8 mouse cellular contexts compared by ENCODE assay signal in genomic region chr11:54126654-54127374, GRCm38 (mm10). TPM values are rescaled to one million over a fixed set of nuclear protein-coding genes. Genes with fewer than 3 reads are reported as not detected.
DNase-seq lines count a peak whose midpoint lies in the region; ATAC-seq and TF ChIP-seq lines count a peak whose summit lies in the region.

No protein-coding gene starts in this region.

- H3K27ac ChIP-seq in heart, embryonic 12.5 days (ENCODE audit: poor library complexity, severe bottlenecking), result peak overlapping the region; percentile 11; the same call in 1 of the 2 replicates
- peak overlapping the region; percentile 59 for H3K27ac ChIP-seq in MEL (ENCODE audit: control insufficient read depth, low read depth, low read length)
- H3K27ac ChIP-seq in liver, embryonic 12.5 days, result peak overlapping the region; percentile 55; the same call in 1 of the 2 replicates

- no peaks in the 10 kb centered on the region for H3K27me3 ChIP-seq in heart, embryonic 12.5 days (replicated peaks)
- no peaks in the 10 kb centered on the region for H3K27me3 ChIP-seq in MEL (ENCODE audit: control insufficient read depth in 1 of 2, insufficient read depth in 2 of 2, low read length in 2 of 2)
- H3K27me3 ChIP-seq in liver, embryonic 12.5 days (replicated peaks), result no peaks in the 10 kb centered on the region

- whole genome bisulfite sequencing in heart, embryonic 12.5 days, result 39% methylated on average over 15 of the region's 15 CpGs
- WGBS in liver, embryonic 12.5 days (ENCODE audit: insufficient replicate concordance), result 22% methylated on average over 15 of the region's 15 CpGs

- no peak for TF ChIP-seq RAD21 in MEL (IDR thresholded peaks at IDR 0.05; ENCODE audit: low read depth, low read length)

- no peaks in the 10 kb centered on the region for H3K79me2 ChIP-seq in MEL (ENCODE audit: control insufficient read depth, insufficient read depth, low read length, poor library complexity)

- peak in 1 of 2 experiments; percentile 37; a peak in 1 of 4 replicates for TF ChIP-seq POLR2A in MEL (IDR thresholded peaks at IDR 0.05; ENCODE audit: control insufficient read depth in 1 of 2, insufficient read depth in 1 of 2, low read depth in 1 of 2, low read length in 2 of 2, poor library complexity in 1 of 2)

- H3K4me1 ChIP-seq in heart, embryonic 12.5 days (replicated peaks), result peaks cover 30% of the 10 kb centered on the region
- peaks cover 17 to 35% of the 10 kb centered on the region in 2 experiments for H3K4me1 ChIP-seq in MEL (ENCODE audit: control insufficient read depth in 1 of 2, insufficient read depth in 2 of 2, low read length in 2 of 2)
- peaks cover 26% of the 10 kb centered on the region for H3K4me1 ChIP-seq in liver, embryonic 12.5 days

- H3K4me3 ChIP-seq in heart, embryonic 12.5 days, result no peak overlapping the region
- peak overlapping the region; percentile 42 to 44; a peak in 3 of 4 replicates for H3K4me3 ChIP-seq in MEL (ENCODE audit: control insufficient read depth in 1 of 2, insufficient read depth in 1 of 2, low read depth in 2 of 2, low read length in 2 of 2)
- H3K4me3 ChIP-seq in liver, embryonic 12.5 days, result peak overlapping the region; percentile 40

- H3K4me2 ChIP-seq in heart, embryonic 12.5 days, result peak overlapping the region; percentile 8; the same call in 1 of the 2 replicates
- peak overlapping the region; percentile 65 for H3K4me2 ChIP-seq in liver, embryonic 12.5 days

- H3K9ac ChIP-seq in heart, embryonic 12.5 days, result no peak overlapping the region
- peak overlapping the region; percentile 49 for H3K9ac ChIP-seq in MEL (ENCODE audit: control insufficient read depth, low read depth, low read length, poor library complexity, severe bottlenecking)
- H3K9ac ChIP-seq in liver, embryonic 12.5 days, result peak overlapping the region; percentile 53; the same call in 1 of the 2 replicates

- peak; percentile 59 for ATAC-seq in heart, embryonic 12.5 days (ENCODE audit: insufficient number of reproducible peaks, low FRiP score)
- ATAC-seq in erythroid progenitor cell, adult 5-6 weeks (replicated peaks; ENCODE audit: low FRiP score, poor library complexity, severe bottlenecking), result peak; percentile 79
- peak; percentile 67 for ATAC-seq in liver, embryonic 12.5 days
- no peak for ATAC-seq in inflammation-experienced regulatory T-cells, adult 6 months

- peak in 1 of 2 experiments; percentile 19; a peak in 1 of 4 replicates for TF ChIP-seq EP300 in MEL (IDR thresholded peaks at IDR 0.05; ENCODE audit: low read depth in 1 of 2, low read length in 2 of 2)

- no peaks in the 10 kb centered on the region for H3K9me3 ChIP-seq in heart, embryonic 12.5 days (replicated peaks)
- H3K9me3 ChIP-seq in MEL (replicated peaks; ENCODE audit: insufficient read depth, low read length), result no peaks in the 10 kb centered on the region
- H3K9me3 ChIP-seq in liver, embryonic 12.5 days (replicated peaks), result no peaks in the 10 kb centered on the region

- H3K36me3 ChIP-seq in heart, embryonic 12.5 days, result peaks cover 29% of the 10 kb centered on the region
- peaks cover 0 to 10% of the 10 kb centered on the region in 2 experiments; a peak in 3 of 4 replicates for H3K36me3 ChIP-seq in MEL (ENCODE audit: control insufficient read depth in 1 of 2, insufficient read depth in 2 of 2, low read length in 2 of 2)
- H3K36me3 ChIP-seq in liver, embryonic 12.5 days, result no peaks in the 10 kb centered on the region

- no peak for TF ChIP-seq CTCF in MEL (IDR thresholded peaks at IDR 0.05 in 2 of 3, conservative IDR thresholded peaks at IDR 0.05 in 1 of 3; ENCODE audit: control insufficient read depth in 1 of 3, insufficient read depth in 1 of 3, low read depth in 2 of 3, low read length in 3 of 3, poor library complexity in 1 of 3, severe bottlenecking in 1 of 3)

- DNase-seq in heart, adult 8-10 months (ENCODE audit: low spot score), result no peak
- peak; percentile 82 for DNase-seq in MEL (ENCODE audit: low read depth, low spot score)
- DNase-seq in testis, postnatal 10 days (ENCODE audit: low spot score), result no peak
- DNase-seq in left cerebral cortex, adult 8-10 months (ENCODE audit: low spot score in 2 of 2), result no peak

TF ChIP-seq in MEL, 35 proteins besides CTCF, POLR2A, EP300 and RAD21 (continues in another document):
- TF ChIP-seq MAX (IDR thresholded peaks at IDR 0.05; ENCODE audit: low read length) (no peak), MXI1 (IDR thresholded peaks at IDR 0.05; ENCODE audit: low read depth, low read length) (peak; percentile 39; the same call in 1 of the 2 replicates), POLR2AphosphoS2 (IDR thresholded peaks at IDR 0.05; ENCODE audit: low read length) (no peak), ELF1 (IDR thresholded peaks at IDR 0.05; ENCODE audit: low read depth, low read length) (peak; percentile 27), USF2 (IDR thresholded peaks at IDR 0.05; ENCODE audit: borderline replicate concordance in 1 of 2, insufficient read depth in 1 of 2, low read depth in 1 of 2, low read length in 2 of 2) (no peak), E2F4 (IDR thresholded peaks at IDR 0.05; ENCODE audit: borderline replicate concordance, low read depth, low read length) (no peak), BHLHE40 (IDR thresholded peaks at IDR 0.05; ENCODE audit: borderline replicate concordance, low read depth, low read length) (peak; percentile 21; the same call in 1 of the 2 replicates), TBP (IDR thresholded peaks at IDR 0.05; ENCODE audit: low read depth, low read length) (0 out of 2 replicates have a peak, but pooled peaks have one; percentile 39), SIN3A (IDR thresholded peaks at IDR 0.05; ENCODE audit: low read length) (peak; percentile 39; the same call in 1 of the 2 replicates), MYC (IDR thresholded peaks at IDR 0.05; ENCODE audit: low read depth, low read length) (no peak), KAT2A (conservative IDR thresholded peaks at IDR 0.05; ENCODE audit: low read depth, low read length) (no peak), NRF1 (IDR thresholded peaks at IDR 0.05; ENCODE audit: insufficient read depth, low read depth, low read length, poor library complexity, severe bottlenecking) (no peak), HCFC1 (IDR thresholded peaks at IDR 0.05; ENCODE audit: low read depth, low read length) (no peak), TCF12 (IDR thresholded peaks at IDR 0.05; ENCODE audit: low read depth, low read length) (no peak), MAFK (IDR thresholded peaks at IDR 0.05; ENCODE audit: borderline replicate concordance, low read depth, low read length) (no peak), CHD1 (IDR thresholded peaks at IDR 0.05; ENCODE audit: low read depth, low read length) (no peak), ETS1 (IDR thresholded peaks at IDR 0.05; ENCODE audit: low read depth, low read length) (peak; percentile 57), POLR2AphosphoS5 (IDR thresholded peaks at IDR 0.05; ENCODE audit: borderline replicate concordance, low read depth, low read length) (no peak), ZMIZ1 (IDR thresholded peaks at IDR 0.05; ENCODE audit: low read depth, low read length) (no peak), UBTF (IDR thresholded peaks at IDR 0.05; ENCODE audit: borderline replicate concordance, insufficient read depth, low read depth, low read length) (no peak), ZC3H11A (IDR thresholded peaks at IDR 0.05; ENCODE audit: low read depth, low read length) (no peak), GABPA (IDR thresholded peaks at IDR 0.05; ENCODE audit: low read depth, low read length) (no peak), MEF2A (IDR thresholded peaks at IDR 0.05; ENCODE audit: extremely low read depth, insufficient replicate concordance, low read depth, low read length, poor library complexity, severe bottlenecking) (no peak), MYB (IDR thresholded peaks at IDR 0.05; ENCODE audit: low read depth, low read length) (no peak), MAZ (IDR thresholded peaks at IDR 0.05; ENCODE audit: low read depth, low read length) (no peak; the same call in 1 of the 2 replicates), RCOR1 (IDR thresholded peaks at IDR 0.05; ENCODE audit: low read depth, low read length) (0 out of 2 replicates have a peak, but pooled peaks have one; percentile 7), TAL1 (IDR thresholded peaks at IDR 0.05; ENCODE audit: low read length) (no peak), JUND (IDR thresholded peaks at IDR 0.05; ENCODE audit: low read depth, low read length) (no peak), NELFE (IDR thresholded peaks at IDR 0.05; ENCODE audit: low read depth, low read length) (no peak), ZKSCAN1 (IDR thresholded peaks at IDR 0.05; ENCODE audit: low read depth, low read length) (no peak)

RNA-seq across cellular contexts. Expression of gene P4ha2, which starts 26.9 kb away (rescaled TPM):
- polyA plus RNA-seq in heart, embryonic 12.5 days (2016; fragmentation: Nextera tagmentation; extraction: Ambion mirVana), result 56.5 and 62.1 TPM in 2 replicates
- total RNA-seq in heart, adult 8-10 months (2022), result 10 to 100 TPM; 57.4 to 71.1 (median 64.1) TPM
- 18.6 and 32.0 TPM in 2 replicates for total RNA-seq in MEL (2012; rRNA removed)
- 10 to 100 TPM in 1 of 2 experiments, not detected in 1; 57.8 TPM for polyA plus RNA-seq in MEL (2012; ENCODE audit: insufficient read depth in 1 of 2, insufficient read length in 2 of 2, low read depth in 1 of 2, low replicate concordance in 2 of 2, missing spikeins in 1 of 2)
- total RNA-seq in erythroid progenitor cell, adult 5-6 weeks (2015; ENCODE audit: low replicate concordance), result not detected in 2 replicates
- total RNA-seq in erythroid progenitor cell, adult 5-6 weeks (2017; ENCODE audit: low replicate concordance), result not detected in 2 replicates
- 9.9 and 10.3 TPM in 2 replicates for polyA plus RNA-seq in liver, embryonic 12.5 days (2016; fragmentation: Nextera tagmentation; extraction: Ambion mirVana)
- not detected for polyA plus RNA-seq in inflammation-experienced regulatory T-cells, adult 6 months (2017; shearing (Covaris generic))
- total RNA-seq in left cerebral cortex, adult 8-10 months (2022), result 10 to 100 TPM; 18.1 to 22.4 (median 20.0) TPM

RNA-seq across cellular contexts. Expression of gene Pdlim4, which starts 58.0 kb away (rescaled TPM):
- polyA plus RNA-seq in heart, embryonic 12.5 days (2016; fragmentation: Nextera tagmentation; extraction: Ambion mirVana), result 7.1 and 7.3 TPM in 2 replicates
- total RNA-seq in heart, adult 8-10 months (2022), result 10 to 100 TPM; 29.1 to 39.9 (median 35.2) TPM
- 0.13 TPM in 1 of 2 replicates, not detected in the other for total RNA-seq in MEL (2012; rRNA removed)
- under 1 TPM in 1 of 2 experiments, not detected in 1; 0.70 TPM for polyA plus RNA-seq in MEL (2012; ENCODE audit: insufficient read depth in 1 of 2, insufficient read length in 2 of 2, low read depth in 1 of 2, low replicate concordance in 2 of 2, missing spikeins in 1 of 2)
- total RNA-seq in erythroid progenitor cell, adult 5-6 weeks (2015; ENCODE audit: low replicate concordance), result not detected in 2 replicates
- total RNA-seq in erythroid progenitor cell, adult 5-6 weeks (2017; ENCODE audit: low replicate concordance), result not detected in 2 replicates
- 4.4 and 4.9 TPM in 2 replicates for polyA plus RNA-seq in liver, embryonic 12.5 days (2016; fragmentation: Nextera tagmentation; extraction: Ambion mirVana)
- 1 to 10 TPM in 1 of 3 experiments, under 1 TPM in 2; 0.49 to 1.1 (median 0.50) TPM for polyA plus RNA-seq in inflammation-experienced regulatory T-cells, adult 6 months (2017; shearing (Covaris generic))
- 10 to 100 TPM; 13.9 to 20.5 (median 15.7) TPM for total RNA-seq in left cerebral cortex, adult 8-10 months (2022)

Comparison
In these comparisons a context has a peak if more than half of its experiments do, and no peak if none do; other contexts are left out.
1. RNA of gene P4ha2, which starts 26.9 kb away (total RNA-seq): 57.4 to 71.1 TPM in heart, adult 8-10 months, 18.1 to 22.4 TPM in left cerebral cortex, adult 8-10 months and 18.6 to 32.0 TPM in MEL; not detected in erythroid progenitor cell, adult 5-6 weeks; every median in the first group is over 10 times any median in the second.
2. RNA of gene Pdlim4, which starts 58.0 kb away (total RNA-seq): 29.1 to 39.9 TPM in heart, adult 8-10 months and 13.9 to 20.5 TPM in left cerebral cortex, adult 8-10 months; 0.13 TPM in MEL and not detected in erythroid progenitor cell, adult 5-6 weeks; every median in the first group is over 4 times any median in the second.
3. Peak in every context shown above with its lines, with median percentiles within 50 percentile points of each other: H3K27ac ChIP-seq.